Mouse (Mus musculus): ENCODE results near the gene Gm9117.
"Not testable (repeated sequence)": the region's sequence is repeated elsewhere in the genome, so short reads cannot be mapped to it uniquely, and the experiment has no call there.

Gene Gm9117

GRCm38 (mm10) chr3:93943443-93943842 lies at the start of gene Gm9117:
Gene Gm9117 (minus strand): TSS chr3:93943543.
- DNase-seq = not testable (repeated sequence)

- not testable (repeated sequence) for DNase-seq
These were observed 25.6 kb upstream of the Gm9117 start for GRCm38 (mm10) chr3:93968938-93969337.

DNA sequence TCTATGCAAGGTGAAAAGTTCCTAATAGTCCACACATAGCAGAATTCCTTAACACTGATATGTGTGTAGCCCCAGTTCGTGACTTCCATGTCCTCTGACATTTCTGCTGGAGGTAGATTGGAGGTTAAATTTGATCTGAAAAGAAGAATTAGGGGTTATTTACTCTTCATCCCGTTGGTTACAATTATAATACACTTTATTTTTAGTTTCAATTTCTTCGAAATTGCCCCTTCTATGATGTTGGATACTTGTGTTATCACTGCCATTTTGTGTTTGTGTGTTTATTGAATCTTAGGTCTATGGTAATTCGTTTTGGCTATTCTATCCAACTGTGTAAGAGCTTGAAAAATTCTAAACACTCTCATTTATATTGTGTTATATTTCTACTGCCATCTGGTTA lies 17.9 kb upstream of the Gm9117 start, which contains the start of gene Tdpoz5:
Gene Tdpoz5, minus strand, starts transcription at position 101 of the 400 bp plus-strand sequence.
- DNase-seq = not testable (repeated sequence)

DNA sequence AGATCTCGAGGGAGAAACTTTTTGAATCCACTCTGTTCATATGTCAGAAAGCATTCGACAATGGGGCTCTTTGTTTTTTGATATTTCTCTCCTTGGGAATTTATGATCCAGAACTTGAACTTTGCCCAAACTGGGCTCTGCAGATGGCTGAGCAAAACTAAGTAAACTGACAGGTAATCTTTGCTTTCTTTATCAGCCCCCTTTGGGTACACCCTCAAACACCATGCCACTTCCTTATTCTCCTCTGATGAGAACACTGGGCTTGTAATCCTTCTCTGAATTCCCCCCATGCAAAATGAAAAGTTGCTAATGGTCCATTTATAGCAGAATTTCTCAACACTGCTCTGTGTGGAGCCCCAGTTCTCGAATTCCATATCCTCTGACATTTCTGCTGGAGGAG lies 5.0 kb downstream of the Gm9117 start:
- DNase-seq = not testable (repeated sequence)
